Mouse (Mus musculus): ENCODE results near the gene Pick1. TPM values are rescaled to one million over a fixed set of nuclear protein-coding genes. Genes with fewer than 3 reads are reported as not detected.
A peak's percentile ranks its signal among the peaks of the same experiment; 100 is the strongest.
"Not testable (repeated sequence)": the region's sequence is repeated elsewhere in the genome, so short reads cannot be mapped to it uniquely, and the experiment has no call there.

Gene Pick1
- polyA plus RNA-seq, 1 experiment from 2014 or later: 29.5 TPM

- not testable (repeated sequence) for H3K36me3 ChIP-seq; H3K4me3 ChIP-seq; H3K9ac ChIP-seq; H3K27me3 ChIP-seq; H3K27ac ChIP-seq; H3K9me3 ChIP-seq (replicated peaks); ATAC-seq (replicated peaks; ENCODE audit: insufficient number of reproducible peaks, insufficient read depth, low FRiP score, low read depth); H3K4me2 ChIP-seq
- WGBS: 64% methylated on average over 2 of the region's 2 CpGs
- peaks cover 13% of the 10 kb centered on the region for H3K4me1 ChIP-seq (replicated peaks)
Observed at GRCm38 (mm10) chr15:79225780-79226179, 3.2 kb upstream of the Pick1 start.

- Histone ChIP-seq H3K27me3 (no peaks in the 10 kb centered on the region), H3K9ac (no peak overlapping the region; the same call in 1 of the 2 replicates), H3K27ac (peak overlapping the region; percentile 50), H3K4me1 (replicated peaks) (peaks cover 17% of the 10 kb centered on the region), H3K4me2 (no peak overlapping the region), H3K9me3 (replicated peaks) (no peaks in the 10 kb centered on the region), H3K4me3 (no peak overlapping the region), H3K36me3 (peaks cover 28% of the 10 kb centered on the region)
- peak; percentile 84 for ATAC-seq (replicated peaks; ENCODE audit: insufficient number of reproducible peaks, insufficient read depth, low FRiP score, low read depth)
- WGBS: 32% methylated on average over 9 of the region's 9 CpGs
Observed at GRCm38 (mm10) chr15:79235268-79235667, 6.3 kb downstream of the Pick1 start.

- no peak for ATAC-seq (replicated peaks; ENCODE audit: insufficient number of reproducible peaks, insufficient read depth, low FRiP score, low read depth)
- Histone ChIP-seq H3K9me3 (replicated peaks) (no peaks in the 10 kb centered on the region), H3K27ac (no peak overlapping the region), H3K9ac (no peak overlapping the region), H3K4me2 (no peak overlapping the region), H3K4me3 (no peak overlapping the region), H3K27me3 (no peaks in the 10 kb centered on the region), H3K36me3 (peaks cover 40% of the 10 kb centered on the region), H3K4me1 (replicated peaks) (peaks cover 21% of the 10 kb centered on the region)
- WGBS: 84% methylated on average over 6 of the region's 6 CpGs
Observed at GRCm38 (mm10) chr15:79238036-79238435, 9.1 kb downstream of the Pick1 start.

GRCm38 (mm10) chr15:79242574-79243233 lies 13.7 kb downstream of the Pick1 start:
- ATAC-seq (replicated peaks; ENCODE audit: insufficient number of reproducible peaks, insufficient read depth, low FRiP score, low read depth): no peak
- H3K27me3 ChIP-seq: no peaks in the 10 kb centered on the region
- H3K36me3 ChIP-seq: peaks cover 54% of the 10 kb centered on the region
- peak overlapping the region; percentile 86 for H3K27ac ChIP-seq
- no peaks in the 10 kb centered on the region for H3K9me3 ChIP-seq (replicated peaks)
- H3K4me2 ChIP-seq: no peak overlapping the region
- H3K9ac ChIP-seq: no peak overlapping the region; the same call in 1 of the 2 replicates
- peaks cover 24% of the 10 kb centered on the region for H3K4me1 ChIP-seq (replicated peaks)
- 53% methylated on average over 13 of the region's 13 CpGs for WGBS
- no peak overlapping the region for H3K4me3 ChIP-seq

- peak; percentile 95 for ATAC-seq (replicated peaks; ENCODE audit: insufficient number of reproducible peaks, insufficient read depth, low FRiP score, low read depth)
- WGBS: 11% methylated on average over 10 of the region's 10 CpGs
- no peak overlapping the region; the same call in 1 of the 2 replicates for H3K9ac ChIP-seq
Observed at GRCm38 (mm10) chr15:79243234-79244042, 14.5 kb downstream of the Pick1 start.

GRCm38 (mm10) chr15:79244071-79244893 lies 15.3 kb downstream of the Pick1 start:
- Histone ChIP-seq H3K27ac (peak overlapping the region; percentile 97), H3K9ac (peak overlapping the region; percentile 21), H3K27me3 (no peaks in the 10 kb centered on the region), H3K36me3 (peaks cover 55% of the 10 kb centered on the region), H3K4me2 (peak overlapping the region; percentile 13; the same call in 1 of the 2 replicates), H3K9me3 (replicated peaks) (no peaks in the 10 kb centered on the region), H3K4me3 (no peak overlapping the region), H3K4me1 (replicated peaks) (peaks cover 24% of the 10 kb centered on the region)
- no peak for ATAC-seq (replicated peaks; ENCODE audit: insufficient number of reproducible peaks, insufficient read depth, low FRiP score, low read depth)
- 51% methylated on average over 7 of the region's 7 CpGs for WGBS

More at GRCm38 (mm10) chr15:79243234-79244042, 14.5 kb downstream of the Pick1 start:
- H3K4me3 ChIP-seq: no peak overlapping the region
- H3K4me1 ChIP-seq (replicated peaks): peaks cover 24% of the 10 kb centered on the region
- H3K27ac ChIP-seq: peak overlapping the region; percentile 97
- no peaks in the 10 kb centered on the region for H3K27me3 ChIP-seq
- H3K36me3 ChIP-seq: peaks cover 56% of the 10 kb centered on the region
- no peak overlapping the region for H3K4me2 ChIP-seq
- no peaks in the 10 kb centered on the region for H3K9me3 ChIP-seq (replicated peaks)

- H3K9ac ChIP-seq: no peak overlapping the region
- H3K36me3 ChIP-seq: peaks cover 47% of the 10 kb centered on the region
- peak overlapping the region; percentile 97 for H3K27ac ChIP-seq
- ATAC-seq (replicated peaks; ENCODE audit: insufficient number of reproducible peaks, insufficient read depth, low FRiP score, low read depth): no peak
- no peaks in the 10 kb centered on the region for H3K9me3 ChIP-seq (replicated peaks)
- H3K27me3 ChIP-seq: no peaks in the 10 kb centered on the region
- no peak overlapping the region for H3K4me3 ChIP-seq
- H3K4me1 ChIP-seq (replicated peaks): peaks cover 24% of the 10 kb centered on the region
- no peak overlapping the region for H3K4me2 ChIP-seq
- 80% methylated on average over 3 of the region's 3 CpGs for WGBS
Observed at GRCm38 (mm10) chr15:79245321-79245720, 16.3 kb downstream of the Pick1 start.

GRCm38 (mm10) chr15:79250236-79250635 lies 21.3 kb downstream of the Pick1 start:
- Histone ChIP-seq H3K27me3 (peaks cover 32% of the 10 kb centered on the region), H3K4me2 (no peak overlapping the region), H3K4me3 (no peak overlapping the region), H3K27ac (no peak overlapping the region), H3K36me3 (peaks cover 28% of the 10 kb centered on the region), H3K4me1 (replicated peaks) (peaks cover 17% of the 10 kb centered on the region), H3K9me3 (replicated peaks) (no peaks in the 10 kb centered on the region), H3K9ac (no peak overlapping the region)
- 87% methylated on average over 2 of the region's 2 CpGs for WGBS
- no peak for ATAC-seq (replicated peaks; ENCODE audit: insufficient number of reproducible peaks, insufficient read depth, low FRiP score, low read depth)

GRCm38 (mm10) chr15:79251168-79251567 lies 22.2 kb downstream of the Pick1 start:
- 50% methylated on average over 7 of the region's 7 CpGs for WGBS
- no peak for ATAC-seq (replicated peaks; ENCODE audit: insufficient number of reproducible peaks, insufficient read depth, low FRiP score, low read depth)
- Histone ChIP-seq H3K4me3 (no peak overlapping the region), H3K27ac (no peak overlapping the region), H3K36me3 (peaks cover 20% of the 10 kb centered on the region), H3K27me3 (peaks cover 36% of the 10 kb centered on the region), H3K9ac (no peak overlapping the region), H3K4me2 (no peak overlapping the region), H3K9me3 (replicated peaks) (no peaks in the 10 kb centered on the region), H3K4me1 (replicated peaks) (peaks cover 13% of the 10 kb centered on the region)

- Histone ChIP-seq H3K9me3 (replicated peaks) (no peaks in the 10 kb centered on the region), H3K4me3 (peak overlapping the region; percentile 45), H3K36me3 (peaks cover 13% of the 10 kb centered on the region), H3K27me3 (peaks cover 36% of the 10 kb centered on the region), H3K27ac (no peak overlapping the region), H3K9ac (peak overlapping the region; percentile 64), H3K4me1 (replicated peaks) (peaks cover 13% of the 10 kb centered on the region), H3K4me2 (peak overlapping the region; percentile 84)
- peak; percentile 56 for ATAC-seq (replicated peaks; ENCODE audit: insufficient number of reproducible peaks, insufficient read depth, low FRiP score, low read depth)
- 4% methylated on average over 61 of the region's 61 CpGs for WGBS
Observed at GRCm38 (mm10) chr15:79251781-79252491, 23.0 kb downstream of the Pick1 start.

All from heart, embryonic 15.5 days (tissue).